ENCODE assay signal across 17 mouse cellular contexts in genomic region chr5:31899901-31900300, GRCm38 (mm10).
"Had no signal": no experiment of that assay in that cellular context is flagged by ENCODE, and none has a peak within 500 bp of the region (broad histone marks: within the 10 kb centered on the region; RNA-seq: fewer than 3 reads in every experiment).

No protein-coding gene starts in this region.

- H3K27ac ChIP-seq: lung, embryonic 15.5 days; macrophage; midbrain, embryonic 13.5 days; midbrain, embryonic 15.5 days; neural tube, embryonic 12.5 days; stomach, embryonic 15.5 days; stomach, postnatal 0 days had no signal

- H3K9me3 ChIP-seq: lung, embryonic 15.5 days; megakaryocyte, embryonic 14.5 days; midbrain, embryonic 13.5 days; midbrain, embryonic 15.5 days; neural tube, embryonic 12.5 days; stomach, embryonic 15.5 days had no signal

- H3K36me3 ChIP-seq: lung, embryonic 15.5 days; midbrain, embryonic 13.5 days; midbrain, embryonic 15.5 days; neural tube, embryonic 12.5 days; stomach, embryonic 15.5 days had no signal

- H3K27me3 ChIP-seq: lung, embryonic 15.5 days; megakaryocyte, embryonic 14.5 days; midbrain, embryonic 13.5 days; midbrain, embryonic 15.5 days; neural tube, embryonic 12.5 days; stomach, embryonic 15.5 days had no signal

- ATAC-seq: lung, postnatal 0 days; midbrain, embryonic 13.5 days; midbrain, embryonic 15.5 days had no signal

- H3K4me1 ChIP-seq: lung, embryonic 15.5 days; midbrain, embryonic 13.5 days; midbrain, embryonic 15.5 days; neural tube, embryonic 12.5 days; stomach, embryonic 15.5 days had no signal

- DNase-seq: lung, adult 2 months; lung, postnatal 14 days; lung, postnatal 36 days; right cerebral cortex, postnatal 14 days; thymus, adult 2 months; thymus, postnatal 25 days; thymus, postnatal 4 days had no signal

- H3K4me2 ChIP-seq: lung, embryonic 15.5 days; midbrain, embryonic 11.5 days; midbrain, embryonic 13.5 days; midbrain, embryonic 15.5 days; neural tube, embryonic 12.5 days; stomach, embryonic 15.5 days had no signal

- H3K4me3 ChIP-seq: lung, embryonic 15.5 days; megakaryocyte, embryonic 14.5 days; midbrain, embryonic 13.5 days; midbrain, embryonic 15.5 days; neural tube, embryonic 12.5 days; stomach, embryonic 15.5 days had no signal

- H3K9ac ChIP-seq: lung, embryonic 15.5 days; midbrain, embryonic 13.5 days; midbrain, embryonic 15.5 days; neural tube, embryonic 12.5 days; stomach, embryonic 15.5 days had no signal
